Mouse (Mus musculus): ENCODE results near the gene Kmt2c. TPM values are rescaled to one million over a fixed set of nuclear protein-coding genes. Genes with fewer than 3 reads are reported as not detected.

Kmt2c gene
- polyA plus RNA-seq, 1 experiment = 9.3 TPM

GRCm38 (mm10) chr5:25396727-25397126, 101.9 kb downstream of the Kmt2c start:
- WGBS = 93% methylated on average over 2 of the region's 2 CpGs
- no peaks in the 10 kb centered on the region for H3K4me1 ChIP-seq (ENCODE audit: control insufficient read depth, insufficient read depth, insufficient read length, low read length)
- no peaks in the 10 kb centered on the region for H3K27me3 ChIP-seq (ENCODE audit: control insufficient read depth, insufficient read depth, low read length)
- H3K27ac ChIP-seq (ENCODE audit: insufficient read depth, low read depth, low read length) = no peak overlapping the region
- H3K4me3 ChIP-seq (ENCODE audit: low read depth, low read length) = no peak overlapping the region
- H3K36me3 ChIP-seq (ENCODE audit: control insufficient read depth, insufficient read depth, low read length) = peaks cover 20% of the 10 kb centered on the region
- no peak for TF ChIP-seq CTCF (IDR thresholded peaks at IDR 0.05; ENCODE audit: extremely low read depth, insufficient read length, insufficient replicate concordance, low read depth, low read length)
- TF ChIP-seq POLR2A (IDR thresholded peaks at IDR 0.05; ENCODE audit: low read depth, low read length) = no peak

DNA sequence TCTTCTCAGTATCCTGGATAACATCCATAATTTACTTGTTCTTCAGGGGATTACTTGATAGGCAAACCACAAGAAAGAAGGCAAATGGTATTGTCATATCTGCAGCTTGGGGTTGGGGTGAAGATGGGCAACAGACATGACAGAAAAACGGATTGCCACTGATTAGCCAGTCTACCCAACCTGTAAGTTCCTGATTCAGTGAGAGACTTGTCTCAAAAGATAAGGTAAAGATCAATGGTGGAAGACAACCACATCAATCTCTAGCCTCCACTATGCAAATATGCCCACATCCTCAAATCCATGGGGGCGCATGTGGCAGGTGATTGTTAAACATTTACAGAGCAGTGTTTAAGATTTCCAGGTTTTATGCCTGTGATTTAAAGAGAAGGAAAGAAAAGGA, 105.9 kb downstream of the Kmt2c start:
- WGBS = 69% methylated on average over 2 of the region's 2 CpGs

DNA sequence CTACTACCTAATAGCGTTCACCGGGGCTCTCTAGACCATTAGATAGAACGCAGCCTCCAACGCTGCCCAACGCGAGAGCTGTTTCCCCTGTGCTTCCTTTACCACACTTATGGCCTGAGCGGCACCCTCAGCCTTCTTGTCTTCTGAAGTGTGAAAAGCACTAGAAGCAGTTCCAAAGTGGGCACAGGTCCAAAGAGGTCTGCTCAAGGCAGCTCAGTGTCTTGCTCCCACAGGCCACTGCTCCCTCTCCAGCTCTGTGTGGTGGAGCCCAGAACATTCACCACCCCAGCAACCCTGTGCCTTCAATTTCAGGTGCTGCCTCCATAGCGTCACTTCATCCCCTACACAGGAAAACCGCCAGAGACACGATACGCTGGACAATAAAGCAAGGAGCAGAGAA, 115.0 kb downstream of the Kmt2c start:
- 93% methylated on average over 11 of the region's 11 CpGs for WGBS
- no peak for TF ChIP-seq CTCF (IDR thresholded peaks at IDR 0.05; ENCODE audit: extremely low read depth, insufficient read length, insufficient replicate concordance, low read depth, low read length)
- TF ChIP-seq POLR2A (IDR thresholded peaks at IDR 0.05; ENCODE audit: low read depth, low read length) = no peak
- no peak overlapping the region for H3K4me3 ChIP-seq (ENCODE audit: low read depth, low read length)
- no peak overlapping the region for H3K27ac ChIP-seq (ENCODE audit: insufficient read depth, low read depth, low read length)
- no peaks in the 10 kb centered on the region for H3K4me1 ChIP-seq (ENCODE audit: control insufficient read depth, insufficient read depth, insufficient read length, low read length)
- peaks cover 17% of the 10 kb centered on the region for H3K36me3 ChIP-seq (ENCODE audit: control insufficient read depth, insufficient read depth, low read length)
- no peaks in the 10 kb centered on the region for H3K27me3 ChIP-seq (ENCODE audit: control insufficient read depth, insufficient read depth, low read length)

More for the DNA sequence above, 105.9 kb downstream of the Kmt2c start:
- H3K4me1 ChIP-seq (ENCODE audit: control insufficient read depth, insufficient read depth, insufficient read length, low read length) = no peaks in the 10 kb centered on the region
- peaks cover 11% of the 10 kb centered on the region for H3K36me3 ChIP-seq (ENCODE audit: control insufficient read depth, insufficient read depth, low read length)
- no peak overlapping the region for H3K27ac ChIP-seq (ENCODE audit: insufficient read depth, low read depth, low read length)
- H3K27me3 ChIP-seq (ENCODE audit: control insufficient read depth, insufficient read depth, low read length) = no peaks in the 10 kb centered on the region
- no peak overlapping the region for H3K4me3 ChIP-seq (ENCODE audit: low read depth, low read length)
- no peak for TF ChIP-seq CTCF (IDR thresholded peaks at IDR 0.05; ENCODE audit: extremely low read depth, insufficient read length, insufficient replicate concordance, low read depth, low read length)
- no peak for TF ChIP-seq POLR2A (IDR thresholded peaks at IDR 0.05; ENCODE audit: low read depth, low read length)

DNA sequence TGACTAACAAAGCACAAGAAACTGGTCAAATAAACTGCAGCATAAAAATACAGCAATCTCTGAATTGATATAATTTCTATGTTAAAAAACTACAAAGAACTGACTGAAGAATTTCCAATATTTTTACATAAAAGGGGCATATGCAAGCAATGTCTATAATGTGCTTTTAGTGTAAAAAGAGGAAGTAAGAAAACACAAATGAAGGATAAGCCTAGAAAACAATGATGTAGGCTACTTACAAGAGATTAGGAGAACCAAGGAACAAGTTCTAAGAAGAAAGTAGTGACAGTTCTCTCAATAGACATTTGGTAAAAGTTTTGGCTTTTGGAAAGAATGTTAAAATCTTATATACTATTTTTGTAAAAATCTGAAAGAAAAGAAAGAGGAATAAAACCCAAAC, 119.4 kb downstream of the Kmt2c start:
- Histone ChIP-seq H3K27me3 (ENCODE audit: control insufficient read depth, insufficient read depth, low read length) (no peaks in the 10 kb centered on the region), H3K4me1 (ENCODE audit: control insufficient read depth, insufficient read depth, insufficient read length, low read length) (no peaks in the 10 kb centered on the region), H3K27ac (ENCODE audit: insufficient read depth, low read depth, low read length) (no peak overlapping the region), H3K36me3 (ENCODE audit: control insufficient read depth, insufficient read depth, low read length) (peaks cover 14% of the 10 kb centered on the region), H3K4me3 (ENCODE audit: low read depth, low read length) (no peak overlapping the region)
- TF ChIP-seq CTCF (IDR thresholded peaks at IDR 0.05; ENCODE audit: extremely low read depth, insufficient read length, insufficient replicate concordance, low read depth, low read length) (no peak), POLR2A (IDR thresholded peaks at IDR 0.05; ENCODE audit: low read depth, low read length) (no peak)

DNA sequence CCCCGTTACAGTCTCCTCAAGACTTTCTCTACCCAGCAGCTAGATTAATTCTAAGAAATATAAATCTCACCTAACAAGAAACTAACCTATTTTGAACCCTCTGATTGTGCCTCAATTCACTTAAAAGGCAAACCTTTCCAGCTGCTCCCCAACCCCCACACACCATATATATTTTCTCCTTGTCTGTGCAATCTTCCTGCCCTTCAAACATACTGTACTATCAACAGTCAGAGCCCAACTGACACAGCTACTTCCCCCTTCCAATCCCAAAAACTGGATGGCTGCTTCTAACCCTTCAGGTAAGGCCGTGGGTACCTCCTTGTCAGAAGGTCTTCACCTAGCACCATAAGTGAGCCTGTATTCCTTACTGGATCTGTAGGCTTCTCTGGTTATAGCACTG, 130.2 kb downstream of the Kmt2c start:
- H3K36me3 ChIP-seq (ENCODE audit: control insufficient read depth, insufficient read depth, low read length) = peaks cover 18% of the 10 kb centered on the region
- H3K4me1 ChIP-seq (ENCODE audit: control insufficient read depth, insufficient read depth, insufficient read length, low read length) = no peaks in the 10 kb centered on the region
- no peak overlapping the region for H3K4me3 ChIP-seq (ENCODE audit: low read depth, low read length)
- TF ChIP-seq CTCF (IDR thresholded peaks at IDR 0.05; ENCODE audit: extremely low read depth, insufficient read length, insufficient replicate concordance, low read depth, low read length) (no peak), POLR2A (IDR thresholded peaks at IDR 0.05; ENCODE audit: low read depth, low read length) (no peak)
- WGBS = over 99% methylated on average over 2 of the region's 2 CpGs
- no peaks in the 10 kb centered on the region for H3K27me3 ChIP-seq (ENCODE audit: control insufficient read depth, insufficient read depth, low read length)
- no peak overlapping the region for H3K27ac ChIP-seq (ENCODE audit: insufficient read depth, low read depth, low read length)

DNA sequence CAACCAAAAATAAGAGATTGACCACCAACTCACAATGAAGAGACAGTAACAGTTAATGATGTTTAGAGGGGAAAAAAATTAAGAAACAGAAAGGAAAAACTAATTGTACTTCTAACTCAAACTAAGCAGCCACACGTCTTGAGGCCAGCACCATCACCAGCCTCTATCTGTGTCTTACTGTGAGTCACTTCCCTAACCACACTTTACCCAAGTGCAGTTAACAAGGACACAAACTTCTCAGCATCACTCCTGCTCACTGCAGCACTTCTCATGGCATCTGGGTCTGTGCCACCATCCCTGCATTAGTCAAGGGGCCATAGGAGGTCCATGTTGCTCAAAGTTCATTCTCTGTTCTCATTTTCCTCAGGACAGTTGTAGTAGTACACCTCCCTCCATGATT, 131.5 kb downstream of the Kmt2c start:
- Histone ChIP-seq H3K36me3 (ENCODE audit: control insufficient read depth, insufficient read depth, low read length) (peaks cover 19% of the 10 kb centered on the region), H3K4me1 (ENCODE audit: control insufficient read depth, insufficient read depth, insufficient read length, low read length) (no peaks in the 10 kb centered on the region), H3K27me3 (ENCODE audit: control insufficient read depth, insufficient read depth, low read length) (no peaks in the 10 kb centered on the region), H3K4me3 (ENCODE audit: low read depth, low read length) (no peak overlapping the region), H3K27ac (ENCODE audit: insufficient read depth, low read depth, low read length) (no peak overlapping the region)
- no peak for TF ChIP-seq POLR2A (IDR thresholded peaks at IDR 0.05; ENCODE audit: low read depth, low read length)
- no peak for TF ChIP-seq CTCF (IDR thresholded peaks at IDR 0.05; ENCODE audit: extremely low read depth, insufficient read length, insufficient replicate concordance, low read depth, low read length)
- 80% methylated on average over 1 of the region's 1 CpGs for WGBS

DNA sequence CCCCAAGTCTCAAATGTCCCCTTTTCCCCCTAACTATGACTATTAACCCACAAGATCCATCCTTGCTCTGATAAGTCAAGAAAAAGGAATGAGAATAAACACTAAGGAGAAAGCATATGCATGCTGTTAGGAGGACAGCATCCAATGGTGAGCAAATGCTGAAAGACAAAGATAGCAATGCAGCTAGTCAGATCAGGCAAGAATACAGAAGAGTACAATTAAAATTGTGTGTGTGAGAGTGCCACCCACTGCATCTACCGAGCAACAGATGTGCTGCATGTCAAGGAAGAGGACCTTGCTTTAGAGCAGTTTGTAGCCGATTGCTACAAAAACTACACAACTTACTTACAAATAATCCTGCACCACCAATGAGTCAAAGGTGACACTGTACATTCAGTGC, 145.1 kb downstream of the Kmt2c start:
- H3K36me3 ChIP-seq (ENCODE audit: control insufficient read depth, insufficient read depth, low read length) = peaks cover 23% of the 10 kb centered on the region
- H3K4me3 ChIP-seq (ENCODE audit: low read depth, low read length) = no peak overlapping the region
- no peak for TF ChIP-seq CTCF (IDR thresholded peaks at IDR 0.05; ENCODE audit: extremely low read depth, insufficient read length, insufficient replicate concordance, low read depth, low read length)
- TF ChIP-seq POLR2A (IDR thresholded peaks at IDR 0.05; ENCODE audit: low read depth, low read length) = no peak
- 91% methylated on average over 2 of the region's 2 CpGs for WGBS
- H3K27me3 ChIP-seq (ENCODE audit: control insufficient read depth, insufficient read depth, low read length) = no peaks in the 10 kb centered on the region
- no peaks in the 10 kb centered on the region for H3K4me1 ChIP-seq (ENCODE audit: control insufficient read depth, insufficient read depth, insufficient read length, low read length)
- H3K27ac ChIP-seq (ENCODE audit: insufficient read depth, low read depth, low read length) = no peak overlapping the region

DNA sequence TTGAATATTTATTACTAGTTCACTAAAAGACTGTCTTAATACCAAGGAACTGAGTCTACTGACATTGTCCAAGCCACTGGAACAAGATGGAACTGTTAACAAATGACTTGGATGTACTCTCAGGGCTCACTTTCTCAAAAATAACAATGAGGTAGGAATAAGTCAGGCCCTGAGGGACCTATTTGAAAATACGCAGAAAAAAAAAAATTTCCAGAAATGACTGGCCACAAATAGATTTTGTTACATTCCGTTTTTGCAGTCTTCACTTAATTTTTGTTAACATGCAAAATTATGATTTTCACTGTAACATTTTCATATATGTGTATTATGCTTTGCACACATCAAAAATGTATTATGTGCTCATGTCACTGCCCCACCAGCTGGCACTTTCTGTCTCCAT, 167.3 kb downstream of the Kmt2c start:
- Histone ChIP-seq H3K27me3 (ENCODE audit: control insufficient read depth, insufficient read depth, low read length) (no peaks in the 10 kb centered on the region), H3K27ac (ENCODE audit: insufficient read depth, low read depth, low read length) (no peak overlapping the region), H3K36me3 (ENCODE audit: control insufficient read depth, insufficient read depth, low read length) (peaks cover 27% of the 10 kb centered on the region), H3K4me3 (ENCODE audit: low read depth, low read length) (no peak overlapping the region), H3K4me1 (ENCODE audit: control insufficient read depth, insufficient read depth, insufficient read length, low read length) (no peaks in the 10 kb centered on the region)
- TF ChIP-seq POLR2A (IDR thresholded peaks at IDR 0.05; ENCODE audit: low read depth, low read length) (no peak), CTCF (IDR thresholded peaks at IDR 0.05; ENCODE audit: extremely low read depth, insufficient read length, insufficient replicate concordance, low read depth, low read length) (no peak)
- 98% methylated on average over 2 of the region's 2 CpGs for WGBS

All from small intestine, adult 2 months (tissue).